Mouse (Mus musculus) liver, embryonic 11.5 days (tissue): ENCODE measurements around the gene Trim27. TPM values are rescaled to one million over a fixed set of nuclear protein-coding genes. Genes with fewer than 3 reads are reported as not detected.

Experiments used
- ATAC-seq: fragments of 200-750 bp; cut with Nextera tagmentation; replicated peaks from 2 replicates; pipeline ENCODE4 v1.8.0; 2017; ENCODE audit warnings: moderate number of reproducible peaks, mild to moderate bottlenecking, moderate TSS enrichment, moderate library complexity; ENCODE audit not compliant: low FRiP score
- DNase-seq: peaks from one replicate; pipeline ENCODE4 v3.0.0-alpha.2; 2017; ENCODE audit warnings: low spot score
- H3K27ac ChIP-seq: fragments of 300-500 bp; sonication (generic); 2 replicates; pipeline ENCODE4 v1.5.1; 2014; ENCODE audit warnings: mild to moderate bottlenecking, low read depth, low read length, control low read depth
- H3K27me3 ChIP-seq: fragments of 300-500 bp; sonication (generic); replicated peaks from 2 replicates; pipeline ENCODE4 v1.6.1; 2014; ENCODE audit warnings: low read length, mixed read lengths; ENCODE audit not compliant: control insufficient read depth, insufficient read depth
- H3K36me3 ChIP-seq: fragments of 300-500 bp; sonication (generic); 2 replicates; pipeline ENCODE4 v1.6.1; 2014; ENCODE audit warnings: mild to moderate bottlenecking, low read length, moderate library complexity, mixed read lengths; ENCODE audit not compliant: control insufficient read depth, insufficient read depth
- H3K4me1 ChIP-seq: fragments of 300-500 bp; sonication (generic); replicated peaks from 2 replicates; pipeline ENCODE4 v1.6.1; 2014; ENCODE audit warnings: low read length, mixed read lengths; ENCODE audit not compliant: control insufficient read depth, insufficient read depth
- H3K4me2 ChIP-seq: fragments of 300-500 bp; sonication (generic); 2 replicates; pipeline ENCODE4 v1.6.1; 2014; ENCODE audit warnings: mild to moderate bottlenecking, control low read depth, moderate library complexity
- H3K4me3 ChIP-seq: fragments of 300-500 bp; sonication (generic); 2 replicates; pipeline ENCODE4 v1.5.1; 2014; ENCODE audit warnings: low read depth, low read length, control low read depth
- H3K9ac ChIP-seq: fragments of 300-500 bp; sonication (generic); 2 replicates; pipeline ENCODE4 v1.6.1; 2014; ENCODE audit warnings: low read depth, low read length, control low read depth
- H3K9me3 ChIP-seq: fragments of 300-500 bp; sonication (generic); 2 replicates; pipeline ENCODE4 v1.6.1; 2016; ENCODE audit warnings: low read length, inconsistent platforms, mixed read lengths; ENCODE audit not compliant: control insufficient read depth
- WGBS: fragments of 180-500 bp; shearing (Covaris S2); extraction: QIAGEN DNeasy Blood & Tissue Kit; methylation state at CpG from one replicate; pipeline ENCODE4 v1.1.7; 2014; 5-methylcytosine and 5-hydroxymethylcytosine counted together
- polyA plus RNA-seq: library from polyadenylated mRNA; unstranded; fragments of >200 nt; fragmentation: Nextera tagmentation; extraction: Ambion mirVana; gene quantifications from 2 replicates; pipeline ENCODE4 v1.2.1, GENCODE M21; 2014

Trim27 gene
- polyA plus RNA-seq, 1 experiment from 2014 or later = 165 TPM

- peak overlapping the region; percentile 36; the same call in 1 of the 2 replicates for H3K9ac ChIP-seq
Observed at GRCm38 (mm10) chr13:21160657-21161590, 18.3 kb upstream of the Trim27 start.

GRCm38 (mm10) chr13:21161591-21161990 lies 17.7 kb upstream of the Trim27 start:
- Histone ChIP-seq H3K27ac (no peak overlapping the region), H3K4me1 (no peaks in the 10 kb centered on the region; the same call in 1 of the 2 replicates), H3K9me3 (no peaks in the 10 kb centered on the region), H3K27me3 (no peaks in the 10 kb centered on the region; the same call in 1 of the 2 replicates), H3K36me3 (no peaks in the 10 kb centered on the region), H3K4me2 (peak overlapping the region; percentile 71), H3K9ac (no peak overlapping the region), H3K4me3 (peak overlapping the region; percentile 60)
- 47% methylated on average over 2 of the region's 2 CpGs for WGBS
- no peak for ATAC-seq
- DNase-seq = no peak

More at GRCm38 (mm10) chr13:21160657-21161590, 18.3 kb upstream of the Trim27 start:
- no peaks in the 10 kb centered on the region for H3K36me3 ChIP-seq
- H3K4me3 ChIP-seq = peak overlapping the region; percentile 60
- peak overlapping the region; percentile 71 for H3K4me2 ChIP-seq
- no peaks in the 10 kb centered on the region for H3K4me1 ChIP-seq
- H3K27ac ChIP-seq = no peak overlapping the region
- no peaks in the 10 kb centered on the region; the same call in 1 of the 2 replicates for H3K27me3 ChIP-seq
- peak; percentile 89 for DNase-seq
- no peaks in the 10 kb centered on the region for H3K9me3 ChIP-seq
- WGBS = under 1% methylated on average over 32 of the region's 32 CpGs
- ATAC-seq = peak; percentile 83

- Histone ChIP-seq H3K9me3 (no peaks in the 10 kb centered on the region), H3K4me2 (0 out of 2 replicates have a peak overlapping the region, but pooled peaks have one; percentile 22), H3K9ac (no peak overlapping the region), H3K4me1 (no peaks in the 10 kb centered on the region; the same call in 1 of the 2 replicates), H3K27ac (no peak overlapping the region), H3K27me3 (no peaks in the 10 kb centered on the region; the same call in 1 of the 2 replicates), H3K36me3 (no peaks in the 10 kb centered on the region), H3K4me3 (no peak overlapping the region)
- ATAC-seq (no peak), DNase-seq (no peak)
- WGBS = 54% methylated on average over 5 of the region's 5 CpGs
Observed at GRCm38 (mm10) chr13:21162591-21162990, 16.7 kb upstream of the Trim27 start.

DNA sequence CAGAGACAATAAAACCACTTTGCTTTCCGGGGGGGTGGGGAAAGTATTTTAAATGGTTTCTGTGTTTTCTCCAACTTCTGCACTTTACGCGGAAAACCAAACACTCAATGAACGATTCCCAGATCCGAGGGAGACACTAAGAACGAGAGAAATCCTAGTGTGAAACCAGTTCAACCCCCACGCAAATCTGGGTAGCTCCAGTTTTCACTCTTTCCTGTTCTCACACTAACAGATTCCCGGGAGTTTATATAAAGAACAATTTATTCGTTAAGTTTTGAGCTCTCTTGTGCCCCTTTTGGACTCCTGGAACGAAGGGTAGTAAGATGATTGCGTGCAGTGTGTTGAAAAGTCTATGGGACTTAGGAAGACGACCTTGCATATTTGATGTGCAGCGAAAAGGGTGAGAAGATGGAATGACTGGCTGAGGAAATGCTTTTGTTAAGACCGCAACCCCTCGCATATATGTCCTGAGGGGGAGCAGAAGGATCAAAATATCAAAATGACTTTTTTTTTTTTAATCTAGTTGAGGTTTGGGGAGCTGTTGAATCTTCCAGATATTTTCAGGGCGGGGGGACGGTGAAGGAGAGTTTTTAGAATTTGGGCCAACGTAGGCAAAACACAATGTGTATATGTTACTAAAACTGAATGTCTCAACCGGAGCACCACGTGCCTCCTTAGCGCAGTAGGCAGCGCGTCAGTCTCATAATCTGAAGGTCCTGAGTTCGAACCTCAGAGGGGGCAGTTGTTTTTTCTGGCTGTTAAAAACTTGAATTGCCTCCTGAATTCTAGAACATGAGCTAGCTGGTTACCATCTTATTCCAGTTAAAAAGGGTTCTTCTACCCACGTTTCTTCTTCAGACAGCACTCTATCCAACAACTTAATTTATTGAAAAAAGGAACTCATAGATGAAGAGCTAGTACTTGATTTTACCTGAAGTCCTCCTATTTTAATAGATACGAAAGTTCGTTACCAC lies 12.0 kb upstream of the Trim27 start:
- peak overlapping the region; percentile 69 for H3K4me3 ChIP-seq
- peak; percentile 82 for DNase-seq
- no peaks in the 10 kb centered on the region for H3K36me3 ChIP-seq
- H3K9me3 ChIP-seq = no peaks in the 10 kb centered on the region
- ATAC-seq = peak; percentile 24
- H3K4me1 ChIP-seq = peaks cover 8% of the 10 kb centered on the region
- H3K27ac ChIP-seq = no peak overlapping the region
- peak overlapping the region; percentile 99 for H3K4me2 ChIP-seq
- H3K27me3 ChIP-seq = no peaks in the 10 kb centered on the region; the same call in 1 of the 2 replicates
- under 1% methylated on average over 27 of the region's 27 CpGs for WGBS
- peak overlapping the region; percentile 53 for H3K9ac ChIP-seq

GRCm38 (mm10) chr13:21167910-21168300 lies 11.3 kb upstream of the Trim27 start:
- Histone ChIP-seq H3K36me3 (no peaks in the 10 kb centered on the region), H3K9me3 (no peaks in the 10 kb centered on the region), H3K4me1 (peaks cover 8% of the 10 kb centered on the region), H3K27ac (no peak overlapping the region), H3K4me2 (peak overlapping the region; percentile 99), H3K4me3 (peak overlapping the region; percentile 69), H3K9ac (peak overlapping the region; percentile 60), H3K27me3 (no peaks in the 10 kb centered on the region; the same call in 1 of the 2 replicates)
- DNase-seq (no peak), ATAC-seq (0 out of 2 replicates have a peak, but pooled peaks have one; percentile 29)
- WGBS = under 1% methylated on average over 8 of the region's 8 CpGs

GRCm38 (mm10) chr13:21168371-21169011 lies 10.8 kb upstream of the Trim27 start:
- peak overlapping the region; percentile 60 for H3K9ac ChIP-seq
- no peak for ATAC-seq

GRCm38 (mm10) chr13:21169121-21169656 lies 10.1 kb upstream of the Trim27 start:
- 0 out of 2 replicates have a peak overlapping the region, but pooled peaks have one; percentile 4 for H3K9ac ChIP-seq

More at GRCm38 (mm10) chr13:21168371-21169011, 10.8 kb upstream of the Trim27 start:
- Histone ChIP-seq H3K9me3 (no peaks in the 10 kb centered on the region), H3K4me2 (peak overlapping the region; percentile 99), H3K27ac (peak overlapping the region; percentile 16; the same call in 1 of the 2 replicates), H3K4me3 (peak overlapping the region; percentile 69), H3K36me3 (no peaks in the 10 kb centered on the region), H3K27me3 (no peaks in the 10 kb centered on the region; the same call in 1 of the 2 replicates), H3K4me1 (peaks cover 8% of the 10 kb centered on the region)
- 1% methylated on average over 16 of the region's 16 CpGs for WGBS
- DNase-seq = peak; percentile 57

More at GRCm38 (mm10) chr13:21169121-21169656, 10.1 kb upstream of the Trim27 start:
- peaks cover 8% of the 10 kb centered on the region for H3K4me1 ChIP-seq
- ATAC-seq (no peak), DNase-seq (no peak)
- no peaks in the 10 kb centered on the region for H3K36me3 ChIP-seq
- no peaks in the 10 kb centered on the region; the same call in 1 of the 2 replicates for H3K27me3 ChIP-seq
- no peaks in the 10 kb centered on the region for H3K9me3 ChIP-seq
- H3K4me2 ChIP-seq = peak overlapping the region; percentile 99
- H3K27ac ChIP-seq = no peak overlapping the region
- WGBS = 2% methylated on average over 14 of the region's 14 CpGs
- H3K4me3 ChIP-seq = peak overlapping the region; percentile 69
